Mouse (Mus musculus) adrenal gland, adult 2 months (tissue): Measurements from ENCODE around the gene Olfr983. TPM values are rescaled to one million over a fixed set of nuclear protein-coding genes. Genes with fewer than 3 reads are reported as not detected.

ENCODE experiments used
- DNase-seq: peaks from one replicate; pipeline ENCODE4 v3.0.0; 2021
- long read RNA-seq: library from polyadenylated mRNA; stranded (forward); transcript quantifications from one replicate; pipeline ENCODE4 v2.0.0, GENCODE M21; 2021
- polyA plus RNA-seq: library from polyadenylated mRNA; depleted of rRNA; stranded (reverse); fragments of >200 nt; gene quantifications from 2 replicates; pipeline ENCODE4 v1.2.3, GENCODE M21; 2012; rRNA removed
- total RNA-seq, 2 experiments: library from RNA; stranded (reverse); gene quantifications; 2 replicates each; pipeline ENCODE4 v1.2.3; 2021

Olfr983 gene
- total RNA-seq (not detected), polyA plus RNA-seq (not detected in 2 replicates)
- long read RNA-seq = 0 reads

- no peak for DNase-seq
Measured at GRCm38 (mm10) chr9:40093495-40093894, at the start of gene Olfr983. TSS of gene Olfr983 (minus strand) at chr9:40093595.

GRCm38 (mm10) chr9:40141544-40141943 is 48.1 kb upstream of the Olfr983 start:
- no peak for DNase-seq

GRCm38 (mm10) chr9:40139484-40139883 is 46.1 kb upstream of the Olfr983 start:
- DNase-seq = peak; percentile 20

GRCm38 (mm10) chr9:40136987-40137688 is 43.7 kb upstream of the Olfr983 start:
- no peak for DNase-seq

GRCm38 (mm10) chr9:40130556-40130955 is 37.2 kb upstream of the Olfr983 start:
- peak; percentile 50 for DNase-seq

- no peak for DNase-seq
Measured at GRCm38 (mm10) chr9:40130084-40130483, 36.7 kb upstream of the Olfr983 start, which contains the start of gene Olfr985. TSS of gene Olfr985 (minus strand) at chr9:40130184.

GRCm38 (mm10) chr9:40117287-40117659 is 23.9 kb upstream of the Olfr983 start:
- DNase-seq = no peak

GRCm38 (mm10) chr9:40116645-40117286 is 23.4 kb upstream of the Olfr983 start:
- peak; percentile 68 for DNase-seq

- no peak for DNase-seq
Measured at GRCm38 (mm10) chr9:40114106-40114505, 20.7 kb upstream of the Olfr983 start, which contains the start of gene Olfr984. TSS of gene Olfr984 (minus strand) at chr9:40114206.

- no peak for DNase-seq
Measured at GRCm38 (mm10) chr9:40094769-40095168, 1.4 kb upstream of the Olfr983 start.

GRCm38 (mm10) chr9:40073529-40073928 is 19.9 kb downstream of the Olfr983 start, which contains the start of gene Olfr982:
TSS of gene Olfr982 (plus strand) at chr9:40073829.
- no peak for DNase-seq

GRCm38 (mm10) chr9:40050138-40050537 is 43.3 kb downstream of the Olfr983 start:
- DNase-seq = no peak

Other genes with a start within 250 kb of the Olfr983 start
- gene Olfr972, start 227.2 kb downstream of the Olfr983 start, total RNA-seq = not detected
- gene Olfr972, start 227.2 kb downstream of the Olfr983 start, polyA plus RNA-seq = not detected in 2 replicates
- gene Olfr229, start 186.3 kb downstream of the Olfr983 start, total RNA-seq = not detected
- gene Olfr229, start 186.3 kb downstream of the Olfr983 start, polyA plus RNA-seq = not detected in 2 replicates
- gene Olfr974, start 156.1 kb downstream of the Olfr983 start, total RNA-seq = not detected
- gene Olfr974, start 156.1 kb downstream of the Olfr983 start, polyA plus RNA-seq = not detected in 2 replicates
- gene Olfr975, start 141.5 kb downstream of the Olfr983 start, total RNA-seq = under 1 TPM in 1 of 2 experiments, not detected in 1; 0.10 TPM
- not detected in 2 replicates for gene Olfr975, start 141.5 kb downstream of the Olfr983 start, polyA plus RNA-seq
- not detected for gene Olfr976, start 132.5 kb downstream of the Olfr983 start, total RNA-seq
- not detected in 2 replicates for gene Olfr976, start 132.5 kb downstream of the Olfr983 start, polyA plus RNA-seq
- gene Olfr978, start 101.5 kb downstream of the Olfr983 start, total RNA-seq = not detected
- gene Olfr978, start 101.5 kb downstream of the Olfr983 start, polyA plus RNA-seq = not detected in 2 replicates
- gene Olfr979, start 90.1 kb downstream of the Olfr983 start, total RNA-seq = not detected
- gene Olfr979, start 90.1 kb downstream of the Olfr983 start, polyA plus RNA-seq = not detected in 2 replicates
- not detected for gene Olfr980, start 84.0 kb downstream of the Olfr983 start, total RNA-seq
- gene Olfr980, start 84.0 kb downstream of the Olfr983 start, polyA plus RNA-seq = not detected in 2 replicates
- not detected for gene Olfr981, start 72.1 kb downstream of the Olfr983 start, total RNA-seq
- gene Olfr981, start 72.1 kb downstream of the Olfr983 start, polyA plus RNA-seq = not detected in 2 replicates
- gene Olfr982, start 19.8 kb downstream of the Olfr983 start, total RNA-seq = not detected
- gene Olfr982, start 19.8 kb downstream of the Olfr983 start, polyA plus RNA-seq = not detected in 2 replicates
- not detected for gene Olfr984, start 20.6 kb upstream of the Olfr983 start, total RNA-seq
- not detected in 2 replicates for gene Olfr984, start 20.6 kb upstream of the Olfr983 start, polyA plus RNA-seq
- not detected for gene Olfr985, start 36.6 kb upstream of the Olfr983 start, total RNA-seq
- gene Olfr985, start 36.6 kb upstream of the Olfr983 start, polyA plus RNA-seq = not detected in 2 replicates
- not detected for gene Tmem225, start 54.5 kb upstream of the Olfr983 start, total RNA-seq
- gene Tmem225, start 54.5 kb upstream of the Olfr983 start, polyA plus RNA-seq = not detected in 2 replicates
- not detected for gene Olfr986, start 87.3 kb upstream of the Olfr983 start, total RNA-seq
- gene Olfr986, start 87.3 kb upstream of the Olfr983 start, polyA plus RNA-seq = not detected in 2 replicates
- gene Zfp202, start 98.7 kb upstream of the Olfr983 start, total RNA-seq = 1 to 10 TPM; 4.6 to 5.0 TPM
- 0.81 and 1.5 TPM in 2 replicates for gene Zfp202, start 98.7 kb upstream of the Olfr983 start, polyA plus RNA-seq
- 1 to 10 TPM; 5.2 to 8.3 TPM for gene Scn3b, start 175.6 kb upstream of the Olfr983 start, total RNA-seq
- 0.88 and 0.90 TPM in 2 replicates for gene Scn3b, start 175.6 kb upstream of the Olfr983 start, polyA plus RNA-seq